Mouse (Mus musculus): Measurements from ENCODE around the gene Ky. TPM values are rescaled to one million over a fixed set of nuclear protein-coding genes. Genes with fewer than 3 reads are reported as not detected.

The Ky gene
- total RNA-seq, 1 experiment, result 0.04 TPM

DNA sequence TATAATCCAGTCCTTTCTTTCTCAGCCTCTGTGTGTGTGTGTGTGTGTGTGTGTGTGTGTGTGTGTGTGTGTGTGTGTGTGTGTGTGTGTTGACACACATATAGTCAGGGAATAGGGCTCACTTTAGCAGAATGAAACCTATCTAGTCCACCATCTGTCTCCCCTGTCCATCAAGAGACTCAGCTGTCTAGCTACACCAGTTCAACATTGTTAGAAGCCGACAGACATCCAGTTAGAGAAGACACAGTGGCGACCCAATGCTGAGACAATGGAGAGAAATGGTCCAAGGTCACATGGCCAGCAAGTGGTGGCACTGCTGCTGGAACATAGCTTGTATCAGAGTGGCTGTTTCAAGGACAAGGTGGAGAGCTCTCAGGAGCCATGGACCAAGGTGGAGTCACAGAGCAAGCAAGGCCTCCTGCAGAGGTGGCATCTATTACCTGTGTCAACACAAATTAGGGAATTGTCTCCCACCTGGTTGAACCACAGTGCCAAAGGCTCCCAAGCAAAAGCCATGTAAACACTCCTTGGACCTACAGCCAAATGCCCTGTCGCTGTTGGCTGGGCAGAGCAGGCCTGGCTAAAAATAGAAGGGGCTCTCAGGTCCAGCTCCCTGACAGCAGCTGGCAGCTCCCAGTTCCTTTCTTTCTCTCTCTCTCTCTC, 703 bp upstream of the Ky start:
- H3K4me3 ChIP-seq (ENCODE audit: insufficient read depth in 1 of 2, low read depth in 1 of 2, low read length in 2 of 2, poor library complexity in 1 of 2, severe bottlenecking in 1 of 2), result no peak overlapping the region
- H3K36me3 ChIP-seq (ENCODE audit: control insufficient read depth, insufficient read depth, low read length, poor library complexity, severe bottlenecking), result no peaks in the 10 kb centered on the region
- H3K9me3 ChIP-seq (ENCODE audit: control insufficient read depth, insufficient read depth, low read depth, low read length), result no peaks in the 10 kb centered on the region
- no peak for DNase-seq (ENCODE audit: low read depth, low spot score)
- no peaks in the 10 kb centered on the region for H3K4me1 ChIP-seq (ENCODE audit: control insufficient read depth in 2 of 2, insufficient read depth in 2 of 2, low read length in 2 of 2, poor library complexity in 1 of 2)
- no peak for TF ChIP-seq ZNF384 (IDR thresholded peaks at IDR 0.05; ENCODE audit: low read depth, low read length)
- no peak for TF ChIP-seq CHD2 (IDR thresholded peaks at IDR 0.05; ENCODE audit: low read depth, low read length)
- H3K27ac ChIP-seq (ENCODE audit: insufficient read depth, low read depth, low read length, poor library complexity, severe bottlenecking), result no peak overlapping the region
- H3K9ac ChIP-seq (ENCODE audit: insufficient read depth, low read depth, low read length, poor library complexity, severe bottlenecking), result no peak overlapping the region
- in situ Hi-C loops (cut with MboI; ENCODE audit: low sequenced_read_pairs in 2 of 2, unreplicated experiment in 2 of 2), result no loop called here

DNA sequence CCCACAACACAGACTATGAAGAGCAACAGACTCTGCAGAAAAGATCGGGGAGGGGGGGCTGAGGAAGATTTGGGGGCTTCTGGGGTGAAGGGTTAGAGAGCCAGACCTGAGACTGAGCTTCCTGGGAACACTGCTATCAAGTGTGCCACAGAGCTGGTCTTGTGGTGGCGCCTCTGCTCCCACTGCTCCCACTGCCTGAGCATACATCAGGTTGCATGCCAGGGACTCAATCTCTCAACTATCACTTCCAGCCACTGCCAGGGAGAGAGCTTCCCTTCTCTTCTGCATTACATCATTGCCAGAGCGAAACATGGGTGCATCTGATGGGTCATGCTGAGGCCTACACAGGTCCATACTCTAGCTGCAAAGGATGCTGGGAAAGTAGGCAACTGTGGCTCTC, 2.8 kb downstream of the Ky start:
- TF ChIP-seq MAFK (IDR thresholded peaks at IDR 0.05; ENCODE audit: insufficient read depth, low read depth, low read length), result no peak
- no peak for TF ChIP-seq ZC3H11A (IDR thresholded peaks at IDR 0.05; ENCODE audit: borderline replicate concordance, low read depth, low read length)
- TF ChIP-seq ZNF384 (IDR thresholded peaks at IDR 0.05; ENCODE audit: low read depth, low read length), result no peak
- TF ChIP-seq CHD2 (IDR thresholded peaks at IDR 0.05; ENCODE audit: low read depth, low read length), result no peak
- TF ChIP-seq HCFC1 (IDR thresholded peaks at IDR 0.05; ENCODE audit: borderline replicate concordance, insufficient read depth, low read length), result no peak

DNA sequence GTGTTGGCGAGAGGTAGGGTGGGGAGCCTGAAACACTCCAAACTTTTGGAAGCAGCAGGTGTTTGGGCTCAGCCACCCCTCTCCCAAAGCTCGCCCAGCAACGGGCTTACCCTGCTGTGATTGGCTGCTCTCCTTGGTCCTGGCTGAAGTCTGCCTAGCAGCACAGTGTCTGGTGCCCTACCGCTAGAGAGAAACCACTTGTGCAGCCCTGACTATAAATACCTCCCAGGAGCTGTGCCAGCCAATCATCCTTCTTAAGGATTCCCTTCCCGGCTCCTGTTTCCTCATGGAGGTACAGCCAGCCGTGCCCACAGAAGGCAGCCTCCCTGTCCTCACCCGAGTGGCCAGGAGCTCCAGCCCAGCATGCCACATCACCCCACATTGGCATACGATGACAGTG, 5.9 kb downstream of the Ky start:
- TF ChIP-seq CHD2 (IDR thresholded peaks at IDR 0.05; ENCODE audit: low read depth, low read length) (no peak), HCFC1 (IDR thresholded peaks at IDR 0.05; ENCODE audit: borderline replicate concordance, insufficient read depth, low read length) (no peak), ZNF384 (IDR thresholded peaks at IDR 0.05; ENCODE audit: low read depth, low read length) (no peak), ZC3H11A (IDR thresholded peaks at IDR 0.05; ENCODE audit: borderline replicate concordance, low read depth, low read length) (no peak), MAFK (IDR thresholded peaks at IDR 0.05; ENCODE audit: insufficient read depth, low read depth, low read length) (no peak)
- Histone ChIP-seq H3K36me3 (ENCODE audit: control insufficient read depth, insufficient read depth, low read length, poor library complexity, severe bottlenecking) (no peaks in the 10 kb centered on the region), H3K4me3 (ENCODE audit: insufficient read depth in 1 of 2, low read depth in 1 of 2, low read length in 2 of 2, poor library complexity in 1 of 2, severe bottlenecking in 1 of 2) (no peak overlapping the region), H3K4me1 (ENCODE audit: control insufficient read depth in 2 of 2, insufficient read depth in 2 of 2, low read length in 2 of 2, poor library complexity in 1 of 2) (no peaks in the 10 kb centered on the region), H3K9ac (ENCODE audit: insufficient read depth, low read depth, low read length, poor library complexity, severe bottlenecking) (no peak overlapping the region), H3K9me3 (ENCODE audit: control insufficient read depth, insufficient read depth, low read depth, low read length) (no peaks in the 10 kb centered on the region), H3K27ac (ENCODE audit: insufficient read depth, low read depth, low read length, poor library complexity, severe bottlenecking) (no peak overlapping the region)
- no peak for DNase-seq (ENCODE audit: low read depth, low spot score)
- in situ Hi-C loops (cut with MboI; ENCODE audit: low sequenced_read_pairs in 2 of 2, unreplicated experiment in 2 of 2), result no loop called here

More for the DNA sequence above, 2.8 kb downstream of the Ky start:
- DNase-seq (ENCODE audit: low read depth, low spot score), result no peak
- Histone ChIP-seq H3K9me3 (ENCODE audit: control insufficient read depth, insufficient read depth, low read depth, low read length) (no peaks in the 10 kb centered on the region), H3K36me3 (ENCODE audit: control insufficient read depth, insufficient read depth, low read length, poor library complexity, severe bottlenecking) (no peaks in the 10 kb centered on the region), H3K4me1 (ENCODE audit: control insufficient read depth in 2 of 2, insufficient read depth in 2 of 2, low read length in 2 of 2, poor library complexity in 1 of 2) (no peaks in the 10 kb centered on the region), H3K27ac (ENCODE audit: insufficient read depth, low read depth, low read length, poor library complexity, severe bottlenecking) (no peak overlapping the region), H3K9ac (ENCODE audit: insufficient read depth, low read depth, low read length, poor library complexity, severe bottlenecking) (no peak overlapping the region), H3K4me3 (ENCODE audit: insufficient read depth in 1 of 2, low read depth in 1 of 2, low read length in 2 of 2, poor library complexity in 1 of 2, severe bottlenecking in 1 of 2) (no peak overlapping the region)
- in situ Hi-C loops (cut with MboI; ENCODE audit: low sequenced_read_pairs in 2 of 2, unreplicated experiment in 2 of 2), result no loop called here

DNA sequence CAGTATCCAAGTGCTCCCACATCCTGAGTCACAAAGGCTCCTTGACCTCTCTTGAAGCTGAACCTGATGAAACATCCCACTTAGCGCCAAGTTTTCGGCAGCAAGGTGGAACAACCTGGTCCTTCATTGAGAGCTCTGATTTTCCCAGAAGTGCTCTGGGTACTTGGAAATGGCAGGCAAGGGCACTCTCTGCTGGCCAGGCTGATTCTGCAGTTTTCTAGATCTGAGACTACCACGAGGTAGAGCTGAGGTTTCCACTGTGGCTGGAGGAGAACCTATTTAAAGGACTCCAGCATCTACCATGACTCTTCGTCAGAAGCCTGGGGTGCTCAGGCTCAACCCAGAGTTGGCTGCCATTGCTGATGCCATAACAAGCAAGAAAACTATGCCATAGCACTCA, 8.0 kb downstream of the Ky start:
- no peaks in the 10 kb centered on the region for H3K4me1 ChIP-seq (ENCODE audit: control insufficient read depth in 2 of 2, insufficient read depth in 2 of 2, low read length in 2 of 2, poor library complexity in 1 of 2)
- H3K4me3 ChIP-seq (ENCODE audit: insufficient read depth in 1 of 2, low read depth in 1 of 2, low read length in 2 of 2, poor library complexity in 1 of 2, severe bottlenecking in 1 of 2), result no peak overlapping the region
- H3K36me3 ChIP-seq (ENCODE audit: control insufficient read depth, insufficient read depth, low read length, poor library complexity, severe bottlenecking), result no peaks in the 10 kb centered on the region
- H3K9me3 ChIP-seq (ENCODE audit: control insufficient read depth, insufficient read depth, low read depth, low read length), result no peaks in the 10 kb centered on the region
- no peak for DNase-seq (ENCODE audit: low read depth, low spot score)
- in situ Hi-C loops (cut with MboI; ENCODE audit: low sequenced_read_pairs in 2 of 2, unreplicated experiment in 2 of 2), result no loop called here
- no peak for TF ChIP-seq CHD2 (IDR thresholded peaks at IDR 0.05; ENCODE audit: low read depth, low read length)
- no peak overlapping the region for H3K9ac ChIP-seq (ENCODE audit: insufficient read depth, low read depth, low read length, poor library complexity, severe bottlenecking)
- H3K27ac ChIP-seq (ENCODE audit: insufficient read depth, low read depth, low read length, poor library complexity, severe bottlenecking), result no peak overlapping the region

DNA sequence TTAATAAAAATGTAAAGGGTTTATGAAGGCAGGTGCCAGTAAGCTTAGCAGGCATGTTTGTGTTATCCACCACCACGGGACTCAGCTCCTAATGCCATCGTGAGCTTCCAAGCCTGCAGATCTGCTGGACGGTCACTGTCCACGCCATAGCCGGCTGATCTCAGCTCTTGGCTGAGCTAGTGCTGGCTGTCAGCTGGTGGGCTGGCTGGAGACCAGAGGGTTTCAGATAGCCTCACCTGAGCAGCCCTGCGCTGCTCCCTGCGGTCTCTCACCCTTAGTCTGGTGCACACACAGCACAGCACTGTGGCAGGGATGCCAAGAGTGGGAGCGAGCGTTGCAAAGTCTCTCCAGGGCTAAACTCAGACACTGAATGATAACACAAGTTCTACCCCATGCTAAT, 12.9 kb downstream of the Ky start:
- in situ Hi-C loops (cut with MboI; ENCODE audit: low sequenced_read_pairs in 2 of 2, unreplicated experiment in 2 of 2), result no loop called here
- DNase-seq (ENCODE audit: low read depth, low spot score), result no peak
- Histone ChIP-seq H3K4me1 (ENCODE audit: control insufficient read depth in 2 of 2, insufficient read depth in 2 of 2, low read length in 2 of 2, poor library complexity in 1 of 2) (peaks cover 0 to 5% of the 10 kb centered on the region in 2 experiments; a peak in 2 of 4 replicates), H3K27ac (ENCODE audit: insufficient read depth, low read depth, low read length, poor library complexity, severe bottlenecking) (no peak overlapping the region), H3K9ac (ENCODE audit: insufficient read depth, low read depth, low read length, poor library complexity, severe bottlenecking) (no peak overlapping the region), H3K36me3 (ENCODE audit: control insufficient read depth, insufficient read depth, low read length, poor library complexity, severe bottlenecking) (no peaks in the 10 kb centered on the region), H3K9me3 (ENCODE audit: control insufficient read depth, insufficient read depth, low read depth, low read length) (no peaks in the 10 kb centered on the region), H3K4me3 (ENCODE audit: insufficient read depth in 1 of 2, low read depth in 1 of 2, low read length in 2 of 2, poor library complexity in 1 of 2, severe bottlenecking in 1 of 2) (no peak overlapping the region)
- TF ChIP-seq HCFC1 (IDR thresholded peaks at IDR 0.05; ENCODE audit: borderline replicate concordance, insufficient read depth, low read length) (no peak), MAFK (IDR thresholded peaks at IDR 0.05; ENCODE audit: insufficient read depth, low read depth, low read length) (no peak), ZC3H11A (IDR thresholded peaks at IDR 0.05; ENCODE audit: borderline replicate concordance, low read depth, low read length) (no peak)

All from ES-E14 (cell line).